Mouse (Mus musculus) urinary bladder, postnatal 4 days (tissue): ENCODE data around the gene Gm42906.

Experiments
- DNase-seq, 2 experiments: peaks; one replicate each; pipeline ENCODE4 v3.0.0; 2021 to 2022; ENCODE audit warnings: low spot score in 2 of 2

The Gm42906 gene

DNA sequence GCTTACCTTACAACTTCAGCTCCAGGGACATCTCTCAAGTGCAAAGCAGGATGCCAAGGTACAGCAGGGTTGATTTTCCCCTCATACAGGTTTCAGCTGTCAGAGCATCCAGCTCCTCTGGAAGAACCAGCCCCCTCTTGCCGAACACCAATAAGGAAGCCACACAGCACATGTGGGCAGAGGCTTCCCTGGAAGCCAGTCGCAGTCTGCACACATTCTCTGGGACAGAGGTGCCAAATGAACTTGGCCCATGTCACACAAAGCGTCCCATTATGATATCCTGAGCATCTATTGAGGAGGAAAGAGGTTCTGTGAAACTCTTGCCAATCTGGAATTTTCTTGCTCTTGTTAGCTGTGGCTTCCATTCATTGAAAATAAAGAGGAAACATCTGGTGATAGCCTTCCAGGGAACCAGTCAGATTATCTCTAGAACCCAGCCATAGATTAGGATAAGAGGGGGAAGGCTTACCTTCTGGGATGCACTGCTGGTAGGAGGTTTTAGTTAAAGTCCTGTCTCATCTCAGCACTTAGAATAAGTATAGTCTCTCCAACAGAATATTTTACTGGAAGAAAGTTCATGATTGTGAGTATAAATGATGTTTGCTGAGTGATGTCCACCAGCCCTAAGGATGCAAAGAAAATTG, at the start of gene Gm42906:
Gm42906 (minus strand) TSS at position 51 of the 644 bp plus-strand sequence.
- DNase-seq: no peak

- no peak for DNase-seq
Measured at GRCm38 (mm10) chr5:151445695-151446094, 17.7 kb upstream of the Gm42906 start.

- no peak for DNase-seq
Measured at GRCm38 (mm10) chr5:151435106-151435505, 7.1 kb upstream of the Gm42906 start.

DNA sequence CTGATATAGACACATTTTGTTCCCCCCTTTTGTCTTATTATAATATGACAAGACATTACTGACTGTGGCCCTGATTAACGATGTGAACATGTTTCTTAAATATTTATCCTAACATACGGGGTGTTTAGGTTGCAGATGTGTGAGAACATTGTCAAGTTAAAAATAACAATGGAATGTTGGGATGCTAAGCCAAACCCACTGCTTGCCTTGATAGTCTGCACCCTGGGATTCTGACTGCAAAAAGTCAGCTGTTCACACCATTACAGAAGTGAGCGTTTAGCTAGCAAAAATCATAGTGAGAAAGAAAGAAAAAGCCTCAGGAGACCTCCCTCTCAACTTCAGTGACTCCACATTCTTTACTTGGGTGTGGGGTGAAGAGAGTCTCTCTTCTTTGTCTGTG, 1.5 kb downstream of the Gm42906 start:
- DNase-seq: no peak

- no peak for DNase-seq
Measured at GRCm38 (mm10) chr5:151422692-151423091, 5.3 kb downstream of the Gm42906 start.

DNA sequence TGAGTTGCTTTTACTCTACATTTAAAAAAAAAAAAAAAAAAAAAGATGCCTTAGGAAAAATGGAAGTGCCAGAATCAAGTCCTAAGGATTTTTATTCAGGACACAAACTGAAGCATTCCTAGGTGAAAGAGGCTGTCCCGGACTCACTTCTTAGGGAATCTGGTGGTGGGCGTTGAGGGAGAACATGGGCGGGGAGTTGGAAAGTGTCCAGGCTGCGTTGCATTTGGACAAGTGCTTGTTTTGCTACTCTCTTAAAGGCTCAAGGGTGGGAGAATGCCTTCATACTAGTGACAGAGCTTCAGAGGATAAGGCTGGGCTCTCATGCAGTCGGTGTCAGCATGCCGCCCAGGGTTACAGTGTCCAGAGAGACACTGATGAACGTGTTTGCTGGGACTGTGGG, 6.1 kb downstream of the Gm42906 start:
- no peak for DNase-seq

GRCm38 (mm10) chr5:151418551-151418950, 9.4 kb downstream of the Gm42906 start:
- no peak for DNase-seq

- DNase-seq: no peak
Measured at GRCm38 (mm10) chr5:151417421-151418038, 10.4 kb downstream of the Gm42906 start.

- DNase-seq: no peak
Measured at GRCm38 (mm10) chr5:151416988-151417387, 11.0 kb downstream of the Gm42906 start.

DNA sequence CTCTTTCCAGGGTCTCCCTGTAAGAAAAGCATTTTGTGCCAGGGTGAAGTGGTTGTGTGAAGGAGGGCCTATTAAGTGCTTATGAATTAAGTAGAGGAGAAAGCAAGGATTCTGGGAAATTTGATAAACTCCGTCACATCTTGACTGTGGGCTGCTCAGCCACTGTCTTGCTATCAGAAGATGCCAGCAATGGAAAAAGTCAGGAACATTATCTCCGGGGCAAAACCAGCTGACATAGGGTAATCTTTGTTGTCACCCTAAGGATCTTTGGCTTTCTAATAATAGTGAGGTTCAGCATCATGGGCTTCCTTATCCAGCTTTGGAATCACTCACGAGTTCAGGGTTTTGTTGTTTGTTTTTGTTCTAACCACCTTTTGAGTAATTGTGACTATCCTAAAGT, 14.3 kb downstream of the Gm42906 start:
- DNase-seq: no peak

DNA sequence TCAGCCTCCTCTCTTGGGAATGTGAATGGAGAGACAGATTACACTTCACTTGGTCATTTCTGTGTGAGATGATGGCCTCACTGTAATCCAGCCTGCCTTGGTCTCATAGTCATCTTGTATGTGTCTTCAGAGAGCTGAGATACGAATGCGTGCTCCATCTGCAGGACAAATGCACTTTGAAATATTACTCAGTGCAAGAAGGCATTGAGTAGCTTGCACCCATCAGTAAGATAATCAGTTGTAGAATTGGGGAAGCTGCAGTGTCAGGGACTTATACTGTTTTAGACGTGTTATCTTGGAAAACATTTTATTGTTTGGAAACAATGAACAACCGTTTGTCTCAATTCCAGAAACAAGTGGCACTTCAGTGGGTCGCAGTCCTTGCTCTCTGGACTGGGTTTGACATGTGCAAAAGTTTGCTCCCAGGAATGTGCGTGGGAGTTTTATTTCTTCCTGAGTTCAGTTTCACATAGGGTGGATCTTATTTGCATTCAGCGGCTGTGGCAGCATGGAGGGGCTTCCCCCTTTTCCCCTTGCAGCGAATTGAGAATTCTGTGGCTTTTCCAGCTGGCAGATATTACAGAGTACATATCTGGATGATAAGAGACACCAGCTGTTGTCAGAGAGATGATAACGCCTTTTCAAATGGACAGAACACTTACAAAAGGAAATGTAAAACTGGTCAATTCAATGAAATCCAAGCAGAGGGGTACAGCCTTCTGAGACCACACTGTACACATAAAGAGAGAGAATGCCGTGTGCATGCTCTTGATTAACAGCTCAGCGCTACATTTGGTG, 15.1 kb downstream of the Gm42906 start:
- DNase-seq: no peak

GRCm38 (mm10) chr5:151410006-151410405, 18.0 kb downstream of the Gm42906 start:
- DNase-seq: no peak

GRCm38 (mm10) chr5:151409282-151409681, 18.7 kb downstream of the Gm42906 start:
- DNase-seq: no peak

DNA sequence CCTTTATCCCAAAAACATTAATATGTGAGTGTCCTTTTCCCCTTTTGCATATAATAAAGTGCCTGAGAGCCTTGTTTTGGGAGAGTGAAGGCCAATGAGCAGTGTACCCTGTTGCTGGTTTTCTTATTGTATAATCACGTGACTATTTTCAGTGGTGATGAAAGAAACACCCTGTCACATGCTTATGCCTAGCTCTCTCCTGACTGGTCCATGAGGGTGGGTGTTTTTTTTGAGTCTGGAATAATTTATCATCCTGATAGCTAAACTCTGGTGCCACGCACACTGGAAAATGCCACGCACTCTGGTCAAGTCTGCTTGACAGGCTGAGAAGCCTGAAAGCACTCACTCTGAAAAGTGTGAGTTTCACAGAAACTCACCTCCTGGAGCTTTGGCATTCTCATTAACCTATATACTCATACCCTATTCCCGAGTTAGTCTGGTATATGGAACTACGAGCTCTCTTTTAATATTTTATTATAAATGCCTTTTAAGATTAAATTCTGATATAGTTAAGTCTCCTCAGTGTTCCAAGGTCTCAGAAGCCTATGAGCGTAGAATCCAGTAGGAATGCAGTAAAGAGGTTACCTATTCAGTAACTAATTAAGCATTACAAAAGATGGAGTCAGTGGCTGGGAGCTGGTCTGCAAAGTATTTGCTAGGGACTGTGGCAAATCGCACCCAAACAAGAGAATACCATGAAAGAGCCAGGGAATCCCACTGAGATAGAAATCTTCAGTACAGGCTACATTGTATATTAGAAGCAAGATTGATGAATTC, 19.7 kb downstream of the Gm42906 start:
- DNase-seq: no peak

DNA sequence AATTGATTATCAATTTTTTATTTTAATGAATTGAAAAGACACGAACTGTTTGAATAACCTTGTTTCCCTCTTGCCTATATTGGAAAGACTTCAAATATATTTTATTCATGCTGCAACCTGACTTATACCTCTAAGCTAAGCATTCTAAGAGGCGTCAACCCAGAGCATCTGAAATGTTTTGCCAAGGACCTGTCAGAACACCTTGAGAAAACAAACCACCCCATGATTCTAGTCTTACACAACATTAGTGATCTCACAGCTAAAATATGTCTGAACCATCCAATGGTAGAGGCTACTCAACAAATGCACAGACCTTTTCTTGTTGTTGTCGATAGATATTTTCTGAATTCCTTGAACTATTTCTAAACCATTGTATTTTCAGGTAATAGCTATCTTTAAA, 20.5 kb downstream of the Gm42906 start:
- no peak for DNase-seq

- no peak for DNase-seq
Measured at GRCm38 (mm10) chr5:151406276-151406675, 21.7 kb downstream of the Gm42906 start.

GRCm38 (mm10) chr5:151405314-151405903, 22.6 kb downstream of the Gm42906 start:
- no peak for DNase-seq

DNA sequence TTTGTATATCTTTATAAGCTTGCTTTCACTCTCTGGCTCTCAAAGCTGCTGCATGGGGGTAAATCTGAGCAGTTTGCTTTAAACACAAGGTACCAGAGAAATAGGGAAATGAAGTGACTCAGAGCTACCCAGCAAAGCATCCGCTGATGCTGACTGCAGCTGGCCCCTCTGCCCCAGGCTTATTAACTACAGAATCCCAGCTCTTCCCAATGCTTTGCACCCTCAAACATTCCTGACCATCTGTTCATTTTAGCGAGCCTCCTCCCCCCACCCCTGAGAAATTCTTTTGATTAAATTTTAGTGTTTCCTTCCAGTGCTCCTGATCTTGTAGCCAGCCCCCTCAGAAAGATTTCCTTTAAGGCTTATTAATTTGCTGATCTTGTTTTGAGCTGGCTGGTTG, 24.4 kb downstream of the Gm42906 start:
- DNase-seq: no peak

- DNase-seq: no peak
Measured at GRCm38 (mm10) chr5:151400557-151400944, 27.4 kb downstream of the Gm42906 start.

GRCm38 (mm10) chr5:151399918-151400556, 27.9 kb downstream of the Gm42906 start:
- no peak for DNase-seq

GRCm38 (mm10) chr5:151396119-151396518, 31.8 kb downstream of the Gm42906 start:
- DNase-seq: no peak
